Mouse (Mus musculus) ES-Bruce4 (cell line): ENCODE measurements around the gene Hmgxb4. TPM values are rescaled to one million over a fixed set of nuclear protein-coding genes. Genes with fewer than 3 reads are reported as not detected.
"Not testable (repeated sequence)": the region's sequence is repeated elsewhere in the genome, so short reads cannot be mapped to it uniquely, and the experiment has no call there.

Source experiments
- H3K27ac ChIP-seq: 2 replicates; pipeline ENCODE4 v1.5.1; 2012; ENCODE audit warnings: low read length, inconsistent platforms; ENCODE audit not compliant: insufficient read depth
- H3K27me3 ChIP-seq: 2 replicates; pipeline ENCODE4 v1.6.1; 2012; ENCODE audit warnings: mild to moderate bottlenecking, low read length, inconsistent platforms; ENCODE audit not compliant: control insufficient read depth, poor library complexity, insufficient read depth, severe bottlenecking
- H3K36me3 ChIP-seq: 2 replicates; pipeline ENCODE4 v1.6.1; 2012; ENCODE audit warnings: inconsistent platforms, mild to moderate bottlenecking, low read length, moderate library complexity; ENCODE audit not compliant: control insufficient read depth, poor library complexity, insufficient read depth, severe bottlenecking
- H3K4me1 ChIP-seq: one replicate; pipeline ENCODE4 v1.8.1; 2011; ENCODE audit warnings: low read length; ENCODE audit not compliant: control insufficient read depth, insufficient read depth
- H3K4me3 ChIP-seq: 2 replicates; pipeline ENCODE4 v1.5.1; 2011; ENCODE audit warnings: low read depth, mild to moderate bottlenecking, low read length
- H3K9ac ChIP-seq: 2 replicates; pipeline ENCODE4 v1.6.1; 2012; ENCODE audit warnings: low read depth, mild to moderate bottlenecking, inconsistent platforms; ENCODE audit not compliant: poor library complexity, severe bottlenecking
- H3K9me3 ChIP-seq: replicated peaks from 2 replicates; pipeline ENCODE4 v1.6.1; 2012; ENCODE audit warnings: mild to moderate bottlenecking, low read length, inconsistent platforms; ENCODE audit not compliant: control insufficient read depth, poor library complexity, insufficient read depth, severe bottlenecking
- CTCF ChIP-seq: IDR thresholded peaks from one replicate; pipeline ENCODE4 v1.8.1; 2011; ENCODE audit warnings: low read depth, low read length
- EP300 ChIP-seq: IDR thresholded peaks from 2 replicates; pipeline ENCODE4 v1.6.1; 2011; ENCODE audit warnings: low read depth, low read length; ENCODE audit not compliant: insufficient read depth
- POLR2A ChIP-seq: IDR thresholded peaks from one replicate; pipeline ENCODE4 v1.8.1; 2011; ENCODE audit warnings: low read length; ENCODE audit not compliant: insufficient read depth
- polyA plus RNA-seq: library from polyadenylated mRNA; stranded (reverse); fragments of >200 nt; gene quantifications from 2 replicates; pipeline ENCODE4 v1.2.4, GENCODE M21; 2011; ENCODE audit warnings: low read depth; ENCODE audit not compliant: missing spikeins, insufficient read depth, insufficient read length

Hmgxb4 gene
- polyA plus RNA-seq: 112 and 122 TPM in 2 replicates

GRCm38 (mm10) chr8:74993081-74993474, at the start of gene Hmgxb4:
Hmgxb4 (plus strand) TSS chr8:74993356.
- Histone ChIP-seq H3K36me3 (no peaks in the 10 kb centered on the region), H3K27me3 (no peaks in the 10 kb centered on the region), H3K4me3 (peak within 1 kb of the TSS; percentile 90), H3K4me1 (no peaks in the 10 kb centered on the region), H3K9ac (peak within 1 kb of the TSS; percentile 100), H3K27ac (peak within 1 kb of the TSS; percentile 85), H3K9me3 (no peaks in the 10 kb centered on the region)
- no peak for TF ChIP-seq EP300
- TF ChIP-seq POLR2A: no peak
- no peak for TF ChIP-seq CTCF

DNA sequence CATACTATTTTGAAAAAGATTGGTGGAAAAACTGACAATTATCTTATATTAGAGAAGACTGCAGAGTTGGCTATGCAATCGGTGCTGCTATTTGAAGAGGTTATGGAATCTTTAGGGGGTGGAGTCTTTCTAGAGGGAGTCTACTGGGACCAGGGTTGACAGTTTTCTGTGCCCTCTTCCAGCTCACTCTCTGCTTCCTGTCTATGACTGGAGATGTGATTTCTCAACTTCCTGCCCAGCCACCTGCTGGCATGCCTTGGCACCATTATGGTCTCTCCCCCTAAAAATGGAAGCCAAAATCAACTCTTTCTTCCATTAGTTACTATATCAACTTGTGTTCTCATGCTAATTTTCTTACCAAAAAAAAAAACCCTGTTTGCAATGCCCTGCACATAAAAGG, 43.7 kb upstream of the Hmgxb4 start:
- no peak overlapping the region for H3K9ac ChIP-seq
- no peaks in the 10 kb centered on the region for H3K36me3 ChIP-seq
- H3K27me3 ChIP-seq: no peaks in the 10 kb centered on the region
- TF ChIP-seq CTCF: no peak
- TF ChIP-seq EP300: no peak
- H3K27ac ChIP-seq: no peak overlapping the region
- no peaks in the 10 kb centered on the region for H3K9me3 ChIP-seq
- H3K4me1 ChIP-seq: no peaks in the 10 kb centered on the region
- no peak overlapping the region for H3K4me3 ChIP-seq

GRCm38 (mm10) chr8:74963983-74964382, 29.2 kb upstream of the Hmgxb4 start:
- Histone ChIP-seq H3K4me1 (no peaks in the 10 kb centered on the region), H3K27me3 (no peaks in the 10 kb centered on the region), H3K9me3 (peaks cover 4% of the 10 kb centered on the region), H3K4me3 (no peak overlapping the region), H3K36me3 (no peaks in the 10 kb centered on the region), H3K9ac (no peak overlapping the region), H3K27ac (no peak overlapping the region)
- TF ChIP-seq CTCF (no peak), POLR2A (no peak), EP300 (no peak)

GRCm38 (mm10) chr8:74970286-74970685, 22.9 kb upstream of the Hmgxb4 start:
- peaks cover 19% of the 10 kb centered on the region for H3K9me3 ChIP-seq
- not testable (repeated sequence) for H3K4me1 ChIP-seq, H3K9ac ChIP-seq, H3K27me3 ChIP-seq, H3K27ac ChIP-seq, H3K36me3 ChIP-seq, H3K4me3 ChIP-seq

DNA sequence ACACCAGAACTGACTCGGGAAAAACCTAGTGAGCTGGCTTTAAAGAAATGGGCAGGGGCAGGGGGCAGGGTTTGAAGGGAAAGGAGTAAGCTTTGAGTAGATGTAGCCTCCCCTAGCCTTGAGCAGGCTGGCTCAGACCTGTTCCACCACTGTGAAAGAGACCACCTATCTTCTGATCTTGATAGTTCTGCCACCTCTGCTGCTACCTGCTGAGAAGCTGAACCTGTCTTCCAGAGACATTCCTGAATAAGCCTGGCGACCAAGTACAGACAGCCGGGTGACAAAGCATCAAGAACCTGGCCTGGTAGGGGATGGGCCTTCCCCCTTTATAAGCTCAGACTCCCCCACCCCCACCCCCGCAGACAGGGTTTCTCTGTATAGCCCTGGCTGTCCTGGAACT, 21.5 kb upstream of the Hmgxb4 start:
- Histone ChIP-seq H3K4me3 (no peak overlapping the region), H3K27ac (no peak overlapping the region), H3K9ac (no peak overlapping the region), H3K9me3 (peaks cover 19% of the 10 kb centered on the region), H3K27me3 (no peaks in the 10 kb centered on the region), H3K4me1 (no peaks in the 10 kb centered on the region), H3K36me3 (no peaks in the 10 kb centered on the region)
- no peak for TF ChIP-seq POLR2A
- TF ChIP-seq CTCF: no peak

- peaks cover 19% of the 10 kb centered on the region for H3K9me3 ChIP-seq
- H3K27me3 ChIP-seq: no peaks in the 10 kb centered on the region
- no peak overlapping the region for H3K9ac ChIP-seq
- H3K27ac ChIP-seq: no peak overlapping the region
- TF ChIP-seq POLR2A: no peak
- no peak overlapping the region for H3K4me3 ChIP-seq
- no peaks in the 10 kb centered on the region for H3K36me3 ChIP-seq
- no peaks in the 10 kb centered on the region for H3K4me1 ChIP-seq
Measured at GRCm38 (mm10) chr8:74972322-74972883, 20.8 kb upstream of the Hmgxb4 start.
